Mouse (Mus musculus) embryo, embryonic 10 days (tissue): Measurements from ENCODE around the gene Mrps6.

Experiments
- DNase-seq: peaks from one replicate; pipeline ENCODE4 v3.0.0-alpha.2; 2015; ENCODE audit warnings: low spot score

Gene Mrps6

DNA sequence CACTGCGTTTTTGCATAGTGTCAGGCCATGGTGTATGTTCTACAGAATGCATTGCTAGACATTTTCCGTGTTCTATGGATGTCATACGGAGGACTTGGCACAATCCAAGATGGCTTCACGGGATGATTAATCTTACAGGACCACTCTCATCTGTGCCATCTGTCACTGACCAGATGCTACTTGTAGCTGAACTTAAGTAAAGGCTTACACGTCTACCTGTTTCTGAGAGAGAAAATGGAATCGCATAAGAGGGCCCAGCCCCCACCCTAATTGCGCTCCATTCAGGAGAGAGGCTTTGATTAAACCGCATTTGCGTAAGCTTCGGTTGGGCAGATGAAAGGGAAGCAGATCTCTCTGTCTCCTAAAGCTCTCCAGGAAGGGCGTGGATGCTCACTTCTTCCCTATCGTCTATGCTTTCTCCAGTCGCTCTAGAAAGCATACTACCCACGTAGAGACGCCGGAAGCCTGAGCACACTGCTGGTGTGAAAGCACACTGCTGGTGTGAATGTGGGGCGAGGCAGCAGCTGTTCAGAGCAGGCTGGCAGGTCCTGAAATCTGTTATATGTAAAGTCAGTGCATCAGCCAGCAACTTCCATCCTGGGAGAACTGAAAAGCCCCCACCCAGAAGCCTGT lies 62.9 kb downstream of the Mrps6 start:
- DNase-seq: no peak

DNA sequence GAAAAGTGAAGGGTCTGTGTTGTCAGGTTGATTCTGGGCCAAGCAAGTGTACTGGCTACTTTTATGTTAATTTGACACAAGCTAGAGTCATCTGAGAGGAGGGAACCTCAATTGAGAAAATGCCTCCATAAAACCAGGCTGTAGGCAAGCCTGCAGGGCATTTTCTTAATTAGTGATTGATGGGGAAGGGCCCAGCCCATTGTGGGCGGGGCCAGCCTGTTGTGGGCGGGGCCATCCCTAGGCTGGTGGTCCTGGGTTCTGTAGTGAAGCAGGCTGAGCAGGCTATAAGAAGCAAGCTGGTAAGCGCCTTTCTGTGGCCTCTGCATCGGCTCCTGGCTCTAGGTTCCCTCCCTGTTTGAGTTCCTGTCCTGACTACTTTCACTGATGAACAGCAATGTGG lies 69.2 kb downstream of the Mrps6 start:
- no peak for DNase-seq

- no peak for DNase-seq
Observed at GRCm38 (mm10) chr16:92127666-92128065, 69.6 kb downstream of the Mrps6 start.

DNA sequence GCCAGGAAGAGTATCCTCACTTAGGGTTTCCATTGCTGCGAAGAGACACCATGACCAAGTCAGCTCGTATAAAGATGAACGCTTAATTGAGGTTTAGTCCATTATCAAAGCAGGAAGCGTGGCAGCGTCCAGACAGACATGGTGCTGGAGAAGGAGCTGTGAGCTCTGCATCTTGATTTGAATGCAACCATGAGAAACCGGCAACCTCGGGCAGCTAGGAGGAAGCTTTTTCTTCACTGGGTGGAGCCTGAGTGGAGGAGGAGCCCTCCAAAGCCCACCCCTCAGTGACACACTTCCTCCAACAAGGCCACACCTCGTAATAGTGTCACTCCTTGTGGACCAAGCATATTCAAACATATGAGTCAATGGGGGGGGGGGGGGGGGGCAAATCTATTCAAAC lies 71.8 kb downstream of the Mrps6 start:
- DNase-seq: no peak

GRCm38 (mm10) chr16:92132511-92132910 lies 74.4 kb downstream of the Mrps6 start:
- no peak for DNase-seq

DNA sequence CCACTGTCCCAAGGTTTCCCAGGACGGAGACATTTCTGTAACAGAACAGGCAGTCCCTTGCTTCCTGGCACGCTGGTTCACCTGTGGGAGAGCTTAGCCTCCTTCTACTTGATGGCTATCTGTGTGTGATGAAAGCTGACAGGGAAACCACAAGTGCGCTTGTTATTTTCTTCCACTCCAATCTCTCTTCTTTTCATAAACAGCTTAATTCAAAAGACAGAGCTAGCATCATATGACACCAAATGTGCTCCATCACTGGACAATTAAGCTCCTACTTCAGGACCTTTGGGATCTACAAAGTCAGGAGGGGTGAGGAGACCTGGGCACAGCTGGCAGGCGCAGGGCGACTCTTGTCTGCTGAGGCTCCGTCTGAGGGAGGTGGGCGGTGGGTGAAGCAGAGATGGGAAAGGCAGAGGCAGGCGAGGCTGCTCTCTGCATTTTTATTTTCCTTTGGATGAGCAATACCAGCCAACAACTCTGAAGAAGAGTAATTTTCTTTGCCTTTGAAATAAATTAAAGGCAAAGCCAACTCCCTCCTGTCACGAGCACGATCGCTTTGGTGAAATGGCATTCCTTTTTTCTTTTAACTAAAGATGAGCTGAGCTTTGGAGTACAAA lies 76.2 kb downstream of the Mrps6 start:
- DNase-seq: no peak

GRCm38 (mm10) chr16:92136275-92136674 lies 78.2 kb downstream of the Mrps6 start:
- DNase-seq: no peak

- peak; percentile 51 for DNase-seq
Observed at GRCm38 (mm10) chr16:92139386-92140261, 81.6 kb downstream of the Mrps6 start.

DNA sequence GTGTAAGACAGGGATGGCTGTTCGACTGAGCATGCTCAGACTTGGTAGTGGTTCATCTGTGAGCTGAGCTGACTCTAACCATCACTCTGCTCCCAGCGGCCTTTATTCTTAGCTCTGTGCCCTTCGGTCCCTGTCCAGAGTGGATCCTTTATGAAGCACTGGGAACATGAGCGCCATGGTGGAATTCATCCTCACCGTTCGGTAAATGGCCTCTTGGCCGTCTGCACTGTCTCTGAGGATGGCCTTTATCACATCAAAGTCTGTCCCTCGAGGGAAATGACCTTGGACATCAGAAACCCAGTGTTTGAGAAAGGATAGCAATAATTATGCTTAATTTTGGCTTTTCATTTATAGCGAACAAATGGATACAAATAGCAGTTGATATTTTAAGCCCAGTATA lies 82.3 kb downstream of the Mrps6 start:
- no peak for DNase-seq

DNA sequence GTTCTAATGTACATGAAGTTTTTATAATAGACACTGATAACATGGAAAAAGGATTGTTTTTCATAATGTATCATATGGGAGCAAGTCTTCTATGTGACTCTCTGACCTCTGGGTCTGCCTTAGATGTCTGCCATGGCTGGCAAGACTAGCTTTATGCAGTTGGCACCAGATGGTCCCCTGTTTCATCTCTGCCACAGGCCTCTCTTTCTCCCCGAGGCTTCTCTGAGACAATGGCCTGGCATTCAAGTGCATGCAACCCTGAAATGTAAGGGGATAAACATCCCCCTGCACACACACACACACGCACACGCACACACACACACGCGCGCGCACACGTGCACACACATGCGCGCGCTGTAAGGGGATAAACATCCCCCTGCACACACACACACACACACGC lies 83.0 kb downstream of the Mrps6 start:
- DNase-seq: no peak

DNA sequence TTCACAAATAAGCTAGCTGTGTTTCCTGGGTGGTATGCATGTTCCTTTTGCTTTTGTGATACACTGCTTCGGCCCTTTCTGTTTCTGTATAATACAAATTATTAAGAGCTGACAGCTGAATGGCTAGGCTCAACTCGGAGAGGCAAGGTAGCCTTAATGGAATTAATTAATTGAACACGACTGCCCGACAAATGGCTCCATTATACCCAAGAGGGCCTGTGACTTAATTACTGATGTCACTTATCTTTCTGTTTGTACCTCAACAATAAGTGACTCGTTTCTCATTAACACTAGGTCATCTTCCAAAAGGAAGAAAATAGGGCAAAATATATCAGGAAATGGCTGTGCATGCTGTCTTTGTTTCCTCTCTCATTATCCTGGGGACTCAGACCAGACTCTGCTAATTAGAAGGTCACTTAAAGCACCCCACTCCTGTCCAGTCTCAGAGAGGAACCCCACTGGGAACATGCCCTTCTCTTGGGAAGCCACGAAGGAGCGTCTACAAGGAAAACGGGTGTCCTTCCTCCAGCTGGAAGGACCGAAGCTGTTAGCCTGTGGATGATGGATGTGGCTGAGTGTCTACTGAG lies 84.4 kb downstream of the Mrps6 start:
- DNase-seq: no peak

- DNase-seq: no peak
Observed at GRCm38 (mm10) chr16:92147631-92148366, 89.7 kb downstream of the Mrps6 start.

DNA sequence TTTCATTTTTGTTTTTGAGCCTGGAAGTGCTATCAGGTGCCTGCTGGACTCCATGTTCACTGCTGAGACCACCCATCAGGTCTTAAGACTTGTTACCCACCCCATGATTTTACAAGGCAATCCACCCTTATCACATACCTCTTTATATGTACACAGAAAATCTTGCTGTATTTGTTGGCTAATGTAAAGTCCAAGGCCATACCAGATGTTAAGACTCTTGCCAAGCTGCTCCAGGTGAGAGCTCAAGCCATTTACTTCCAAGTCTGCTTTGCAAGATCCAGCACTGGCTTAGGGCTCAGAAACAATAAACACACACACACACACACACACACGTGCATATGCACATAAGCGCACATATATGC lies 90.3 kb downstream of the Mrps6 start:
- DNase-seq: no peak

- no peak for DNase-seq
Observed at GRCm38 (mm10) chr16:92150975-92151374, 92.9 kb downstream of the Mrps6 start.

- DNase-seq: peak; percentile 68
Observed at GRCm38 (mm10) chr16:92158021-92158455, 100.0 kb downstream of the Mrps6 start.

DNA sequence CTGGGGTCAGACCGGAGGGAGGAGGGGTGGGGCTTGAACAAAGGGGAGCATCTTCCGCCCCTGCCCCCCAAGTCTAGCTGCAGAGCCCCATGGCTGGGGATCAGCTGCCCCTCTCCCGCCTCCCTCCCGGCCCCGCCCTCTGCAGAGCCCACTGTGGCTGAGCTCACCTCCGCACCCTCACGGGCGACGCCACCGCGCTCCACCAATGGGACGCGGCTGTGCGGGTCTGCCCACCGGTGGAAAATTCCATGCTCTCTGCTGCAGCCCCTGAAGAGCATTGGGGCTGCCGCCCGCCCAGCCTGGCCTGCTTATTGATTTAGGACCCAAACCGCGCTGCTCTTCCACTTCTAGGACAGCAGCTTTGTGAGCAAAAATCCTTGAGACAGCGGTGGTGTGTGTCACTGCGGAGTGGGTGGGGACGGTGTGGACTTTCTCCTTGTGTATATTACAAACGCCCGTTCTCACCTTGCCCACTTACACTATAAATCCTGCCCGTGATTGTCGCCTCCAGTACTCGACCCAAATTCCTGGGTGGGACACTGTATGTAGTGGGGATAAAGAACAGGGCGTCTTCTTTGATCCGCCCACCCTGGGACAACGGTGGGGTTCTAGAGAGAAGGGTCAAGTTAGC lies 100.5 kb downstream of the Mrps6 start:
- peak; percentile 86 for DNase-seq

GRCm38 (mm10) chr16:92159114-92159513 lies 101.0 kb downstream of the Mrps6 start:
- no peak for DNase-seq
